Comparison of ENCODE assay signal across 15 mouse cellular contexts in the genomic region with DNA sequence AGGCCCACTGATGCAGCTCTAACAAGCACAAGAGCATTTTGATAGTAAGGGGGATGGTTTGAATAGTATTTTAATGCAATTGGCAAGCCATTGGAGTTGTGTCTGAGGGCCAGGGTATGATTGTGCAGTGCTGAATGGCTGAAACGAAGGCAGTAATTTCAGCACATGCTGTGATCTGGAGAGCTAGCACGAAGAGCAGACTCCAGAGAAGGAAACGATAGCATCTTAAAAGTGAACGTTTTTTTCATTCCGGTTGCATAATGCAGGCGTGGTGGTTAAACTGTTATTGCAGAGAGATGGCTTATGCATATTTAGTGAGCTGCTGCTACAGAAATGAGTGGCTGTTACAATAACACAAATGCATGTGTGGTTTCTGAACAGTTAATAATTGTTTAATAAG. TPM values are rescaled to one million over a fixed set of nuclear protein-coding genes. Genes with fewer than 3 reads are reported as not detected.
DNase-seq lines count a peak whose midpoint lies in the region; ATAC-seq and TF ChIP-seq lines count a peak whose summit lies in the region.
"Had no signal": no experiment of that assay in that cellular context is flagged by ENCODE, and none has a peak within 500 bp of the region (broad histone marks: within the 10 kb centered on the region; RNA-seq: fewer than 3 reads in every experiment).

No protein-coding gene starts in this region.

- H3K4me2 ChIP-seq in forebrain, embryonic 12.5 days: no peak overlapping the region
- H3K4me2 ChIP-seq in forebrain, embryonic 11.5 days (ENCODE audit: low read depth, low read length, severe bottlenecking): no peak overlapping the region
- no peak overlapping the region for H3K4me2 ChIP-seq in forebrain, embryonic 14.5 days (ENCODE audit: low read length)
- no peak overlapping the region for H3K4me2 ChIP-seq in neural tube, embryonic 15.5 days
- H3K4me2 ChIP-seq: heart, embryonic 13.5 days; limb, embryonic 12.5 days; liver, embryonic 15.5 days had no signal

- no peaks in the 10 kb centered on the region for H3K9me3 ChIP-seq in forebrain, embryonic 12.5 days
- H3K9me3 ChIP-seq in forebrain, embryonic 11.5 days (ENCODE audit: control insufficient read depth, low read length): no peaks in the 10 kb centered on the region
- no peaks in the 10 kb centered on the region for H3K9me3 ChIP-seq in forebrain, embryonic 14.5 days (replicated peaks; ENCODE audit: control insufficient read depth, low read length)
- no peaks in the 10 kb centered on the region for H3K9me3 ChIP-seq in neural tube, embryonic 15.5 days (replicated peaks)
- H3K9me3 ChIP-seq: heart, embryonic 13.5 days; limb, embryonic 12.5 days; liver, embryonic 15.5 days had no signal

- no peaks in the 10 kb centered on the region for H3K27me3 ChIP-seq in forebrain, embryonic 12.5 days
- no peaks in the 10 kb centered on the region for H3K27me3 ChIP-seq in forebrain, embryonic 11.5 days (ENCODE audit: control insufficient read depth, insufficient read depth, low read length)
- no peaks in the 10 kb centered on the region for H3K27me3 ChIP-seq in forebrain, embryonic 14.5 days (replicated peaks; ENCODE audit: control insufficient read depth, insufficient read depth, low read length)
- H3K27me3 ChIP-seq in neural tube, embryonic 15.5 days (replicated peaks): no peaks in the 10 kb centered on the region
- no peaks in the 10 kb centered on the region for H3K27me3 ChIP-seq in kidney, adult 2 months (replicated peaks; ENCODE audit: control insufficient read depth, insufficient read depth, low read length)
- H3K27me3 ChIP-seq: heart, embryonic 13.5 days; limb, embryonic 12.5 days; liver, embryonic 15.5 days had no signal

- 62% methylated on average over 6 of the region's 6 CpGs for WGBS in forebrain, embryonic 12.5 days
- WGBS in forebrain, embryonic 11.5 days: 71% methylated on average over 6 of the region's 6 CpGs
- 42% methylated on average over 6 of the region's 6 CpGs for WGBS in forebrain, embryonic 14.5 days
- WGBS in neural tube, embryonic 15.5 days: 46% methylated on average over 6 of the region's 6 CpGs
- 54% methylated on average over 6 of the region's 6 CpGs for WGBS in kidney, adult 2 months

- no peaks in the 10 kb centered on the region for H3K36me3 ChIP-seq in forebrain, embryonic 12.5 days (replicated peaks)
- H3K36me3 ChIP-seq in forebrain, embryonic 11.5 days (ENCODE audit: control insufficient read depth, insufficient read depth, low read length): no peaks in the 10 kb centered on the region
- H3K36me3 ChIP-seq in forebrain, embryonic 14.5 days (ENCODE audit: control insufficient read depth, insufficient read depth, low read length): no peaks in the 10 kb centered on the region
- no peaks in the 10 kb centered on the region for H3K36me3 ChIP-seq in neural tube, embryonic 15.5 days
- H3K36me3 ChIP-seq in kidney, adult 2 months (ENCODE audit: control insufficient read depth, insufficient read depth, low read length): no peaks in the 10 kb centered on the region
- H3K36me3 ChIP-seq: heart, embryonic 13.5 days; limb, embryonic 12.5 days; liver, embryonic 15.5 days had no signal

- intact Hi-C loops in left cerebral cortex, postnatal 25 days (cut with DNase I): no loop called here
- intact Hi-C loops in left cerebral cortex, adult 2 months (cut with DNase I): no loop called here

- DNase-seq in forebrain, embryonic 11.5 days (ENCODE audit: low spot score): no peak
- DNase-seq in left cerebral cortex, postnatal 25 days (ENCODE audit: low spot score in 2 of 2): peak; percentile 11 to 52
- no peak for DNase-seq in left cerebral cortex, adult 2 months (ENCODE audit: extremely low spot score in 1 of 2, low spot score in 2 of 2)
- DNase-seq in forebrain, embryonic 14.5 days (ENCODE audit: low spot score): peak; percentile 61
- no peak for DNase-seq in kidney, adult 2 months
- no peak for DNase-seq in embryo, embryonic 10.5 days (ENCODE audit: low spot score)
- DNase-seq: cerebellum, adult 8-10 months; gastrocnemius, postnatal 25 days; kidney, adult 11 months had no signal

- H3K4me1 ChIP-seq in forebrain, embryonic 12.5 days: no peaks in the 10 kb centered on the region
- H3K4me1 ChIP-seq in forebrain, embryonic 11.5 days (replicated peaks; ENCODE audit: control insufficient read depth, insufficient read depth, low read length): no peaks in the 10 kb centered on the region
- H3K4me1 ChIP-seq in forebrain, embryonic 14.5 days (ENCODE audit: control insufficient read depth, insufficient read depth, low read length): 0 out of 2 replicates have a peak, but pooled peaks cover 3% of the 10 kb centered on the region
- peaks cover 4% of the 10 kb centered on the region; the same call in 1 of the 2 replicates for H3K4me1 ChIP-seq in neural tube, embryonic 15.5 days
- no peaks in the 10 kb centered on the region for H3K4me1 ChIP-seq in kidney, adult 2 months (ENCODE audit: control insufficient read depth, insufficient read depth, low read length)
- H3K4me1 ChIP-seq: heart, embryonic 13.5 days; limb, embryonic 12.5 days; liver, embryonic 15.5 days had no signal

- no peak for TF ChIP-seq CTCF in left cerebral cortex, adult 2 months (IDR thresholded peaks at IDR 0.05)
- TF ChIP-seq CTCF in kidney, adult 2 months (conservative IDR thresholded peaks at IDR 0.05; ENCODE audit: insufficient read depth, insufficient read length, low read depth, low read length): no peak

- peak; percentile 68; the same call in 1 of the 2 replicates for ATAC-seq in forebrain, embryonic 12.5 days (ENCODE audit: low FRiP score)
- ATAC-seq in forebrain, embryonic 11.5 days (replicated peaks; ENCODE audit: low FRiP score): no peak
- peak; percentile 70 for ATAC-seq in forebrain, embryonic 14.5 days
- ATAC-seq in neural tube, embryonic 15.5 days (ENCODE audit: low FRiP score): no peak

- no peak overlapping the region for H3K9ac ChIP-seq in forebrain, embryonic 12.5 days
- no peak overlapping the region for H3K9ac ChIP-seq in forebrain, embryonic 11.5 days (ENCODE audit: low read length)
- no peak overlapping the region for H3K9ac ChIP-seq in forebrain, embryonic 14.5 days (ENCODE audit: low read length)
- no peak overlapping the region for H3K9ac ChIP-seq in neural tube, embryonic 15.5 days (replicated peaks)
- H3K9ac ChIP-seq: heart, embryonic 13.5 days; limb, embryonic 12.5 days; liver, embryonic 15.5 days had no signal

- no peak for TF ChIP-seq POLR2A in kidney, adult 2 months (IDR thresholded peaks at IDR 0.05; ENCODE audit: low read depth, low read length)

- no peak overlapping the region for H3K4me3 ChIP-seq in forebrain, embryonic 12.5 days (replicated peaks)
- no peak overlapping the region for H3K4me3 ChIP-seq in forebrain, embryonic 11.5 days (ENCODE audit: low read depth, low read length)
- H3K4me3 ChIP-seq in left cerebral cortex, adult 2 months: no peak overlapping the region
- H3K4me3 ChIP-seq in forebrain, embryonic 14.5 days (ENCODE audit: low read depth, low read length): no peak overlapping the region
- H3K4me3 ChIP-seq in neural tube, embryonic 15.5 days (replicated peaks): no peak overlapping the region
- H3K4me3 ChIP-seq in kidney, adult 2 months (ENCODE audit: insufficient read depth, low read depth, low read length): no peak overlapping the region
- H3K4me3 ChIP-seq: heart, embryonic 13.5 days; limb, embryonic 12.5 days; liver, embryonic 15.5 days had no signal

- no peak overlapping the region for H3K27ac ChIP-seq in forebrain, embryonic 12.5 days
- no peak overlapping the region for H3K27ac ChIP-seq in forebrain, embryonic 11.5 days (ENCODE audit: low read depth, low read length)
- no peak overlapping the region for H3K27ac ChIP-seq in left cerebral cortex, adult 2 months
- no peak overlapping the region for H3K27ac ChIP-seq in forebrain, embryonic 14.5 days (ENCODE audit: low read depth, low read length)
- H3K27ac ChIP-seq in neural tube, embryonic 15.5 days (replicated peaks): 0 out of 2 replicates have a peak overlapping the region, but pooled peaks have one; percentile 11
- no peak overlapping the region for H3K27ac ChIP-seq in kidney, adult 2 months (ENCODE audit: insufficient read depth, low read depth, low read length)
- H3K27ac ChIP-seq: heart, embryonic 13.5 days; limb, embryonic 12.5 days; liver, embryonic 15.5 days had no signal

RNA-seq across cellular contexts. Expression of a gene that starts 51.3 kb away (rescaled TPM):
- 6.6 and 7.7 TPM in 2 replicates for polyA plus RNA-seq in forebrain, embryonic 12.5 days (2016; fragmentation: Nextera tagmentation; extraction: Ambion mirVana)
- polyA plus RNA-seq in forebrain, embryonic 11.5 days (2014; fragmentation: Nextera tagmentation; extraction: Ambion mirVana): 2.6 and 3.7 TPM in 2 replicates
- 1 to 10 TPM; 7.9 to 9.4 TPM for total RNA-seq in left cerebral cortex, postnatal 25 days (2021)
- 1 to 10 TPM; 6.0 to 6.1 TPM for total RNA-seq in left cerebral cortex, adult 2 months (2021)
- polyA plus RNA-seq in forebrain, embryonic 14.5 days (2014; fragmentation: Nextera tagmentation; extraction: Ambion mirVana): 5.7 TPM in 2 replicates
- 8.4 and 10.9 TPM in 2 replicates for polyA plus RNA-seq in neural tube, embryonic 15.5 days (2015; fragmentation: Nextera tagmentation; extraction: Ambion mirVana)
- 0.10 and 0.11 TPM in 2 replicates for polyA plus RNA-seq in kidney, adult 2 months (2012; rRNA removed)
- total RNA-seq: monocyte, adult 5-6 weeks had no signal

Comparison
In these comparisons a context has a peak if more than half of its experiments do, and no peak if none do; other contexts are left out.
1. ATAC-seq: peak in forebrain, embryonic 12.5 days (single experiment) and forebrain, embryonic 14.5 days (single experiment); none in forebrain, embryonic 11.5 days (single experiment) and neural tube, embryonic 15.5 days (single experiment).
2. DNase-seq: peak in left cerebral cortex, postnatal 25 days (2 of 2) and forebrain, embryonic 14.5 days (single experiment); none in forebrain, embryonic 11.5 days (single experiment), left cerebral cortex, adult 2 months (0 of 2), kidney, adult 2 months (single experiment) and embryo, embryonic 10.5 days (single experiment).